Mouse (Mus musculus) adrenal gland, adult 10 weeks (tissue): ENCODE results near the gene Eln. TPM values are rescaled to one million over a fixed set of nuclear protein-coding genes. Genes with fewer than 3 reads are reported as not detected.

Experiments used
- polyA plus RNA-seq: library from polyadenylated mRNA; stranded (reverse); fragments of 350-450 nt; fragmentation: Illumina TruSeq; extraction: RNeasy Lipid Tissue Mini Kit (QIAGEN cat#74804); gene quantifications from one replicate; pipeline ENCODE4 v1.2.3, GENCODE M21; 2014; ENCODE audit warnings: low read depth, low replicate concordance

Eln gene
- 2.5 TPM for polyA plus RNA-seq

GRCm38 (mm10) chr5:134746890-134747511 is at the start of gene Eln:
Gene Eln (minus strand): TSS chr5:134747323.

DNA sequence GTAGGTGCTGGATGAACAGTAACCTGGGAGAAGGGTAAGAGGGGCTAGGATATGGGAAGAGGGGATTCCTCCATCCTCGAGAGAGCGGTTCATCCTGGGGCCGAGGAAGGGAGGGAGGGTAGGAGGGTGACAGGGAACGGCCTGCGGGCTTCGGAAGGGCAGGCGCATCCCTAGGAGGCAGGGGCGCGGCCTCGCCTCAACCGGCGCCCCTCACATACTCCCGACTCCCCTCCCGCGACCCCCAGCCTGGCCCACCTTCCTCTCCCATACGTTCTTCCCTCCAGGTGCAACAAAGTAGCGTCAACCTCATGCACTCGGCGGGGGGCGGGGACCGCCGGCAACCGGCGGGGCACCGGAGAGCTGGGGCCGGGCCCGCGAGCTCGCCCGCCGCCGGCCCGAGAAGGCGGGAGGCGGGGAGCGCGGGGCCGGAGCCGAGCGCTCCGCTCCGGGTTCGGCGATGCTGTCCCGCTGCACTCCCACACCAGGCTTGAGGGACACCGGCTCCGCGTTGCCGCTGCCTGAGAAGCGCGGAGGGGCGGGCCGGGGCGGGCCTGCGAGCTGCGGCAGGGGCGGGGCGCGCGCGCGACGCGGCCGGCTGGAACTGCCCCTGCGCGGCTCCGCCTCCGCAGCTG is 58.9 kb downstream of the Eln start, which contains the start of gene Limk1:
Gene Limk1, minus strand, starts transcription at position 513 of the 632 bp plus-strand sequence.

Other genes starting within 250 kb of the Eln start
- gene Clip2, start 194.9 kb downstream of the Eln start, polyA plus RNA-seq, result 1.1 TPM
- not detected for gene Syna, start 187.2 kb downstream of the Eln start, polyA plus RNA-seq
- gene Rfc2, start 166.0 kb downstream of the Eln start, polyA plus RNA-seq, result 8.2 TPM
- gene Lat2, start 132.3 kb downstream of the Eln start, polyA plus RNA-seq, result 1.5 TPM
- gene Eif4h, start 107.8 kb downstream of the Eln start, polyA plus RNA-seq, result 97.0 TPM
- 1.3 TPM for gene Limk1, start 58.7 kb downstream of the Eln start, polyA plus RNA-seq
- not detected for gene Tmem270, start 159.4 kb upstream of the Eln start, polyA plus RNA-seq
- not detected for gene Cldn13, start 168.2 kb upstream of the Eln start, polyA plus RNA-seq
- gene Mettl27, start 185.0 kb upstream of the Eln start, polyA plus RNA-seq, result 18.1 TPM
- gene Cldn4, start 199.6 kb upstream of the Eln start, polyA plus RNA-seq, result not detected
- gene Cldn3, start 238.9 kb upstream of the Eln start, polyA plus RNA-seq, result not detected